Mouse (Mus musculus) spleen, embryonic (tissue): ENCODE data around the gene Erbb3.

Source experiments
- CTCF ChIA-PET: fragments of 350-600 bp; sonication (Branson Sonifier 250); formaldehyde crosslinking; loops from one replicate; lab custom pipeline; 2022; lab: Charles Lee

Erbb3 gene

GRCm38 (mm10) chr10:128535624-128536265 lies 53.7 kb downstream of the Erbb3 start:
- CTCF ChIA-PET: interaction anchor here (0.6 to 1.1 kb wide), 3 partner anchors 9 to 18 kb away, joined by 3 read pairs; no protein-coding TSS in a partner anchor

- CTCF ChIA-PET: interaction anchor here (0.6 to 1.1 kb wide), 3 partner anchors 9 to 17 kb away, joined by 3 read pairs; no protein-coding TSS in a partner anchor
These were observed 54.2 kb downstream of the Erbb3 start for GRCm38 (mm10) chr10:128535206-128535605.

- CTCF ChIA-PET: interaction anchor here (0.7 to 1.1 kb wide), 2 partner anchors 9 to 349 kb away, joined by 3 to 6 read pairs; no protein-coding TSS in a partner anchor
These were observed 62.8 kb downstream of the Erbb3 start for GRCm38 (mm10) chr10:128526366-128527356.

GRCm38 (mm10) chr10:128525671-128526308 lies 63.7 kb downstream of the Erbb3 start, which contains the start of gene Esyt1:
Gene Esyt1, minus strand, starts transcription at chr10:128525871.
- CTCF ChIA-PET: interaction anchor here (0.9 to 1.6 kb wide), 3 partner anchors 9 to 27 kb away, joined by 3 read pairs; partner anchors contain the start of gene Myl6b

GRCm38 (mm10) chr10:128524732-128525662 lies 64.5 kb downstream of the Erbb3 start:
- CTCF ChIA-PET: interaction anchor here (0.6 to 1.6 kb wide), 3 partner anchors 10 to 27 kb away, joined by 3 read pairs; partner anchors contain the start of gene Myl6b

- CTCF ChIA-PET: interaction anchor here (0.6 to 1.6 kb wide), 3 partner anchors 11 to 95 kb away, joined by 3 read pairs; no protein-coding TSS in a partner anchor
These were observed 65.2 kb downstream of the Erbb3 start for GRCm38 (mm10) chr10:128524111-128524731.

- CTCF ChIA-PET: no interaction called here
These were observed 67.1 kb downstream of the Erbb3 start for GRCm38 (mm10) chr10:128522351-128522750.

GRCm38 (mm10) chr10:128520591-128520990 lies 68.9 kb downstream of the Erbb3 start:
- CTCF ChIA-PET: interaction anchor here (0.9 kb wide), 1 partner anchor 53 kb away, joined by 3 read pairs; no protein-coding TSS in a partner anchor

- CTCF ChIA-PET: interaction anchor here (1.3 kb wide), 1 partner anchor 28 kb away, joined by 3 read pairs; no protein-coding TSS in a partner anchor
These were observed 70.6 kb downstream of the Erbb3 start for GRCm38 (mm10) chr10:128518833-128519232.
